Mouse (Mus musculus) left cerebral cortex, adult 2 months (tissue): ENCODE measurements around the gene Duoxa1. TPM values are rescaled to one million over a fixed set of nuclear protein-coding genes. Genes with fewer than 3 reads are reported as not detected.
A peak's percentile ranks its signal among the peaks of the same experiment; 100 is the strongest.
"Not testable (repeated sequence)": the region's sequence is repeated elsewhere in the genome, so short reads cannot be mapped to it uniquely, and the experiment has no call there.

Experiments used
- DNase-seq, 2 experiments: peaks; one replicate each; pipeline ENCODE4 v3.0.0; 2021 to 2022; ENCODE audit warnings: low spot score in 2 of 2, mixed read lengths in 1 of 2; ENCODE audit errors: extremely low spot score in 1 of 2
- H3K27ac ChIP-seq: fragments of 200-600 bp; 2 replicates; pipeline ENCODE4 v1.8.1; 2022
- H3K4me3 ChIP-seq: fragments of 200-600 bp; 2 replicates; pipeline ENCODE4 v1.8.1; 2022
- CTCF ChIP-seq: fragments of 200-600 bp; IDR thresholded peaks from 2 replicates; pipeline ENCODE4 v1.8.1; 2022; ENCODE audit warnings: antibody characterized with exemption, mild to moderate bottlenecking, moderate library complexity
- intact Hi-C: fragments of 180-260 bp; cut with DNase I; formaldehyde crosslinking; loops from one replicate; pipeline ENCODE4 v1.15.1; 2025
- total RNA-seq, 2 experiments: library from RNA; stranded (reverse); gene quantifications; 2 replicates each; pipeline ENCODE4 v1.2.3; 2021

The Duoxa1 gene
- total RNA-seq, 2 experiments from 2014 or later = not detected

DNA sequence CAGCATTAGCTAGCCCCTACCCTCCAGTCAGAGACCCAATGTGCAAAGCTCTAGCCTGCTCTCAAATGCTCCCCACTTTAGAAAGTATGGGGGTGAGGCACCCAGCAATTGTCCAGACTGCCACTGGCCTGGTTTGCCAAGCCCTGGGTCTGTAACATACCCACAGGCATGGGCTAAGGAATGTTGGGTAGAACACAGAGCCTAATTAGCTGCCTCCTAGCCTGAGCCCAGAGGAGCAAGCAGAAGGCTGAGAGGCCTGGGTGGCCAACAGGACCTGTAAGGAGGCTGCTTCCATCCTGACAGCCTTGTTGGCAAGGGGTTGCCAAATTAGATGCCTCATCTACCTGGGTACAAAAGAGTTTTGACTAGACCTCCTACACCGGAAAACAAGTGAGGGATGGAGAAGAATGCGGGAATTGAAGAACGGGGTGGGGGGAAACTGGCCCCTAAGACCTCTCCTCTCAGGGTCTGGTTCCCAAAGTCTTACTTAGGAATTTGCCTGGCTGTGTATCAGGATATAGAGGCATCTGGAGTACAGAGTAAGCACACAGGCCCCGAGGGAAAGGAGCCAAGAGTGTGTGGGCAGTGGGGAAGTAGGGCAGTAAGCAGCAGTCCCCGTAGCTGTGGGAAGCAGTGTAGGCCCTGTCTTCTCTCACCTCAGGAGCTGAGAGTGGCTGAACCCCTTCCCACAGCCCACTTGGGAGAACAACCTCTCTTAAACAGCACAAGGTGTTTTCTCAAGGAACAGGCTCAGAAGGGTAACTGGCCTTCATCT lies 37.8 kb upstream of the Duoxa1 start:
- no peak for TF ChIP-seq CTCF
- peak overlapping the region; percentile 24 for H3K27ac ChIP-seq
- peak; percentile 53 to 77 for DNase-seq
- intact Hi-C loops = no loop called here
- no peak overlapping the region for H3K4me3 ChIP-seq

- peak in 1 of 2 experiments; percentile 33 for DNase-seq
- intact Hi-C loops = loop anchor here (2.0 kb wide), 1 partner anchor 20 kb away; the partner anchor contains the start of gene Shf
- TF ChIP-seq CTCF = no peak
- Histone ChIP-seq H3K4me3 (peak overlapping the region; percentile 90), H3K27ac (peak overlapping the region; percentile 97)
Observed at GRCm38 (mm10) chr2:122349136-122349785, 35.7 kb upstream of the Duoxa1 start.

GRCm38 (mm10) chr2:122348531-122349131 lies 35.1 kb upstream of the Duoxa1 start:
- peak; percentile 87 to 91 for DNase-seq
- TF ChIP-seq CTCF = peak; percentile 85
- peak overlapping the region; percentile 97 for H3K27ac ChIP-seq
- H3K4me3 ChIP-seq = peak overlapping the region; percentile 90
- intact Hi-C loops = loop anchor here (1.0 to 2.0 kb wide), 3 partner anchors 20 to 282 kb away; partner anchors contain the start of gene Shf

DNA sequence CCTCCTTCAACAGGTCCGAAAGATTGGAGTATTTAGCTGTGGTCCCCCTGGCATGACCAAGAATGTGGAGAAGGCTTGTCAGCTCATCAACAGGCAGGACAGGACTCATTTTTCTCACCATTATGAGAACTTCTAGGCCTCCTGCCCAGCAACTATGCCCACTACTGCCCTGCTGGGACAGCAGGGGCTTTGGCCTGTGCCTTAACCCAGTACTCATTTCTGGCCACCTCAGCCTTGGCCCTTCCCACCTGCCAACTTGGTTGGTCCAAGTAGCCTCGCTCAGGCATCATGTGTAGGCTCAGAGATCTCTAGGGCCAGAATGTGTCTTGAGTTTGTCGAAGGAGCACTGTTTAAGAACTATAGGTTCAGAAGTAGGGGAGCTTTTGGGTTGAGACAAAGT lies 33.7 kb upstream of the Duoxa1 start:
- no peak overlapping the region for H3K4me3 ChIP-seq
- intact Hi-C loops = no loop called here
- no peak for DNase-seq
- no peak for TF ChIP-seq CTCF
- H3K27ac ChIP-seq = no peak overlapping the region

GRCm38 (mm10) chr2:122346164-122346563 lies 32.6 kb upstream of the Duoxa1 start:
- DNase-seq, H3K4me3 ChIP-seq, H3K27ac ChIP-seq, intact Hi-C loops: not testable (repeated sequence)

GRCm38 (mm10) chr2:122345106-122345893 lies 31.8 kb upstream of the Duoxa1 start:
- intact Hi-C loops = no loop called here
- no peak for DNase-seq
- Histone ChIP-seq H3K27ac (no peak overlapping the region), H3K4me3 (no peak overlapping the region)
- TF ChIP-seq CTCF = peak; percentile 15

DNA sequence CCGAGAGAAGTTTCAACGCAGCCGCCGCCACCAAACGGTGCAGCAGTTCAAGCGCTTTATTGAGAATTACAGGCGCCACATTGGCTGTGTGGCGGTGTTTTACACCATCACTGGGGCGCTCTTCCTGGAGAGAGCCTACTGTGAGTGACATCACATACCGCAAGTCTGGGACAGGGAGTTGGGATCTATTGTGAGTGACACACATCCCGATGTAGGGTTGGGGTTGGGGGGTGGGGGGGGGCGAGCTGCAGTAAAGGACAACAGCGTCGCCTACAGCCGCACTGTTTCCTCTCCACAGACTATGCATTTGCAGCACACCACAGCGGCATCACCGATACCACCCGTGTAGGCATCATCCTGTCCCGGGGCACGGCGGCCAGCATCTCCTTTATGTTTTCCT lies 23.8 kb upstream of the Duoxa1 start:
- TF ChIP-seq CTCF = no peak
- intact Hi-C loops = no loop called here
- Histone ChIP-seq H3K4me3 (no peak overlapping the region), H3K27ac (no peak overlapping the region)
- DNase-seq = no peak

GRCm38 (mm10) chr2:122334170-122334569 lies 20.6 kb upstream of the Duoxa1 start:
- no peak for TF ChIP-seq CTCF
- Histone ChIP-seq H3K4me3 (no peak overlapping the region), H3K27ac (no peak overlapping the region)
- no peak for DNase-seq
- intact Hi-C loops = no loop called here

GRCm38 (mm10) chr2:122332222-122332621 lies 18.7 kb upstream of the Duoxa1 start:
- intact Hi-C loops = no loop called here
- Histone ChIP-seq H3K27ac (no peak overlapping the region), H3K4me3 (no peak overlapping the region)
- no peak for TF ChIP-seq CTCF
- no peak for DNase-seq

DNA sequence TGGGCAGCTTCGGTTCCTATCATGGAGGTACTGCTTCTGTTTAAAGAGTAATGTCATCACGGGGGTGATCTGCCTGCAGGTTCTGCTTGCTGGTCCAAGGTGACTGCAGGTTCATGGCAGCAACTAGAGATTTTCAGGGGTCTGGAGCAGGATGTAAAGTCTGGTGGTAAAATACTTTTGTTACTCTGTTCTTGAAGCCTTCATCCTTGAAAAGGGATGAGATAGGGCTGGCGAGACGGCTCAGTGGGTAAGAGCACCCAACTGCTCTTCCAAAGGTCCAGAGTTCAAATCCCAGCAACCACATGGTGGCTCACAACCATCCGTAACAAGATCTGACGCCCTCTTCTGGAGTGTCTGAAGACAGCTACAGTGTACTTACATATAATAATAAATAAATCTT lies 16.8 kb upstream of the Duoxa1 start:
- H3K27ac ChIP-seq, DNase-seq, intact Hi-C loops, H3K4me3 ChIP-seq: not testable (repeated sequence)

- no peak overlapping the region for H3K27ac ChIP-seq
- H3K4me3 ChIP-seq = no peak overlapping the region
- no peak for TF ChIP-seq CTCF
- DNase-seq = no peak
- intact Hi-C loops = no loop called here
Observed at GRCm38 (mm10) chr2:122327986-122328385, 14.5 kb upstream of the Duoxa1 start.
